Mouse (Mus musculus) spleen, adult 2 months (tissue): ENCODE results near the gene Prkaca.

Experiments used
- CTCF ChIP-seq: fragments of 200-500 bp; IDR thresholded peaks from 2 replicates; pipeline ENCODE4 v1.5.1; 2011; ENCODE audit warnings: mild to moderate bottlenecking, inconsistent platforms; ENCODE audit not compliant: insufficient read depth, insufficient read length, insufficient replicate concordance; ENCODE audit errors: extremely low read depth
- POLR2A ChIP-seq: fragments of 200-500 bp; IDR thresholded peaks from 2 replicates; pipeline ENCODE4 v1.6.1; 2011; ENCODE audit warnings: low read depth, low read length, inconsistent platforms

DNA sequence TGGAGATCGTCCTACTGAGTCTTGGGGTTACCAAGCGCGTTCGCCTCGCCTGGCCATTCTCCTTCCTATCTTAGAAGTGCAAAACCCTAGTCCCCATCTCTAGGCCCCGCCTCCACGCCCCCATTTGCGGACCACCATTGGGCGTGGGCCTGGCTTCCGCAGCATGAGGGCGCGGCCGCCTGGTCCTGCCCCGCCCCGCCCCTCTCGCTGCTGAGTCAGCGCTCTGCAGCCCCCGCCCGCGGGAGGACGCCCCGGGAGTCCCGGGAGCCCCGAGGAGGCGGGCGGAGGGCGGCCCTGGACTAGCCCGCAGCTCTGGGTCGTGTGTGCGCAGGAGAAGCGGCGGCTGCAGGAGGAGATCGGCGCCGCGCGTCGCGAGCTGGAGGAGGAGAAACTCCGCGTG lies 53.1 kb downstream of the Prkaca start:
- TF ChIP-seq CTCF (no peak), POLR2A (no peak)
